Mouse (Mus musculus) thymus, postnatal 0 days (tissue): ENCODE measurements around the gene Pih1d2. TPM values are rescaled to one million over a fixed set of nuclear protein-coding genes. Genes with fewer than 3 reads are reported as not detected.
"Not testable (repeated sequence)": the region's sequence is repeated elsewhere in the genome, so short reads cannot be mapped to it uniquely, and the experiment has no call there.

Source experiments
- DNase-seq: peaks from one replicate; pipeline ENCODE4 v3.0.0-alpha.2; 2015; ENCODE audit warnings: low spot score
- polyA plus RNA-seq: library from polyadenylated mRNA; unstranded; fragments of >200 nt; fragmentation: Nextera tagmentation; extraction: Ambion mirVana; gene quantifications from 2 replicates; pipeline ENCODE4 v1.2.1, GENCODE M21; 2015

The Pih1d2 gene
- polyA plus RNA-seq, 1 experiment from 2014 or later = 2.5 TPM

DNA sequence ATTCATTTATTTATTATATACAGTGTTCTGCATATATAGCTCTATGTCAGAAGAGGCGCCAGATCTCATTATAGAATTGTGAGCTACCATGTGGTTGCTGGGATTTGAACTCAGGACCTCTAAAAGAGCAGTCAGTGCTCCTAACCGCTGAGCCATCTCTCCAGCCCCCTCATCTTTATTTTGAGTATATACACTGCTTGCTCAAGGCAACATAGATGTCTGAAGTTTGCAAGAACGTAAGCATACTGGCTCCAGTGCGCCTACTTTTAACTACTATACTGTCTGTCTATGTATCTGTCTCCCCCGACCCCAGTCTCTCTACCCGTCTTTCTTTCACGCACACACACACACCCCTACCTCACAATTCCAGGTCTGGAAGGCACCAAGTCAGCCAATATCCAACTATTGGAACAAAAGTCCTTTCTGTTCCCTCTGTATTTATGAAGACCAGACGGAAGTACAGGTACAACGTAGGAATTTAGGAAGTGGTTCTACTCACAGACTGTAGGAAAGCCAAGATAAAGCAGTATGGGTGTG lies 741 bp downstream of the Pih1d2 start:
- no peak for DNase-seq

DNA sequence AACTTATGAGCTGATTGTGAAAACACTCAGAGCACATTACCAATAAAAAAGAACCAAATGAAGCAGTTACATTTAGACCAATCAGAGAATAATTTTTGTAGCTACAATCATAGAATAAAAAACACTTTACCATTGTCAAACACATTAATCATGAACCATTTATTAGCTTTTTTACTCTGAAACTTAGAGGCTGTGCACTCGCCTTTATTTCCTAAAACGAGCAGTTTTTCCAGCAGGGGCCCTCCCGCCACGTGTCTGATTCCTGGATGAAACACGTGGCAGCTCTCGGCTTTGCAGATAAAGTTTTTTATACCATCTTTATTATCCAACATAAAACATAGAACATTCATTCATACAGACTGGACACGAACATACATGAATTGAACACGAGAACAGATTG lies 13.8 kb downstream of the Pih1d2 start:
- not testable (repeated sequence) for DNase-seq

DNA sequence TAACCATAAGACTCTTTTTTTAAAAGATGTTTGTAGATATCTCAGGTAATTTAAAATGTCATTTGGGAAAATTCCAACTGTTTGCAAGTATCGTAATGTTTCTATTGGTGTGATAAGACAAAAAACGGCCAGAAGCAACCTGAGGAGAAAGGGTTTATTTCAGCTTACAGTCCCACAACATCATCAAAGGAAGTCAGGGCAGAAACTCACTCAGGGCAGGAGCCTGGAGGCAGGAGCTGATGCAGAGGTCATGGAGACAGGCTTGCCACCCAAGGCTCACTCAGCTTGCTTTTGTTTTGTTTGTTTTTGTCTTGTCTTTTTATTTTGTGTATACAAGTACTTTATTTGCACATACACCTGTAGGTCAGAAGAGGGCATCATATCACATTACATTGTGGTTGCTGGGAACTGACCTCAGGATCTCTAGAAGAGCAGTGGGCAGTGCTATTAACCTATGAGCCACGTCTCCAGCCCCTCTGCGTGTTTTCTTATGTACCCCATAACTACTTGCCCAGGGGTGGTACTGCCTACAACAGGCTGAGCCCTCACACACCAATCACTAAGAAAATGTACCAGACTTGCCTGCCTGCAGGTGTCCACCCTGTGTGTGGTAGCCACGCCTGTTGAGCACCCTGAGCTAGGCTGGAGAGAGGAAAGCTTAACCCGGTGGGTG lies 15.0 kb downstream of the Pih1d2 start:
- DNase-seq = no peak

DNA sequence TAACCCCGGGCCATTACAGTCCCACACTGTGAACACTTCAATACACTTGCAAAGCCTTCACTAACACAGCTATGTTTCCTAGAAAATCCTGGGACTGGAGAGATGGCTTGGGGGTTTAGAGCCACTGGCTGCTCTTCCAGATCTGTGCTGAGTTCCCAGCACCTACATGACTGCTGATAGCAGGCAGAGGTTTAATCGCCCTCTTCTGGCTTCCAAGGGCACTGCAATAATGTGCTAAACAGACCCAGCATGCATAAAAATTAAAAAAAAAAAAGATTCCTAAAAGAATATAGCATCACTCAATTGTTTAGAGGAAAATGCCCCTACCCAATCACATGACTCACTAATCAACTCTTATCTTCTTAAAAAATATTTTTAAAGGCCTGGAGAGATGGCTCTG lies 15.9 kb downstream of the Pih1d2 start:
- DNase-seq = peak; percentile 9

DNA sequence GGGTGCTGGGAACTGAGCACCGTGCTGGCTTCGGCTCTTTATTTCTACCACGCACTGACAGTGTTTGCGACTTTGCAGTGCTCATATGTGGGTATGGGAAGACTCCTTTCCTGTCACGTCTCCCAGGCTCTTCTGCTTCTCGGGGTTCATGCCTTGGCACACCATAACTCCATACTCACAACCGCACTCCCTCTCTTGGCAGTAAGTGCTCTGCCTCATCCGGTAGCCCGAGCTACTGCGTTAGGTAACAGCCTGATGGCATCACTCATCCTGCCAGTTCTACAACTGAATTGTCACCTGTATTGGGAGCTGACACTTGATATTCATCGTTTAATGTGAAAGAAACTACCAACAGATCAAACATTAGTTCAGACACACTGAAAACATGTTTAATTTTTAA lies 17.1 kb downstream of the Pih1d2 start:
- DNase-seq = no peak

DNA sequence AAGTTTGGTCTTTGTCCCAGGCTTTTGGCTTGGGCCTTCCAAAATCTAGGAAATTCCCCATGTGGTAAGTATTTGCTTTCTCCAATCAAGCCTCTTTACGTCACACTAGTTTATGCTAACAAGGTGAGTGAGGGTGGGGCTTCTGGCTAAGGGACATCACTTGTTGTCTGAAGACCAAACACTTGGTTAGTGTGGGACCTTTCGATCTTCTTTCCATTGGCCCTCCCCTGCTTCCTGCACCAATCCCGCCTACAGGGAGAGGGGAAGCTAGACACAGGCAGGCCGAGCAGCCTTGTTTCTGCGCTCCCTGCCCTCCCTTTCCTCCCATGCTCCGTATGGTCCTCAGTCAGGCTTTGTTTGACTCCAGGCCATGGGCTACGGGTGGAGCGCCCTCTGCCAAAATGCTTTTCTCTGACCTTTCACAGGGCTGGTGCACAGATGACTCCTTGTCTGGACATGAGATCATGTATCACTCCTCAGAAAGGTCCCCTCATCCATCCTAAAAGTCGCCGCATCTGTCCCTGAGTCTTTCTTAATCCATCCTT lies 29.8 kb downstream of the Pih1d2 start:
- DNase-seq = no peak

DNA sequence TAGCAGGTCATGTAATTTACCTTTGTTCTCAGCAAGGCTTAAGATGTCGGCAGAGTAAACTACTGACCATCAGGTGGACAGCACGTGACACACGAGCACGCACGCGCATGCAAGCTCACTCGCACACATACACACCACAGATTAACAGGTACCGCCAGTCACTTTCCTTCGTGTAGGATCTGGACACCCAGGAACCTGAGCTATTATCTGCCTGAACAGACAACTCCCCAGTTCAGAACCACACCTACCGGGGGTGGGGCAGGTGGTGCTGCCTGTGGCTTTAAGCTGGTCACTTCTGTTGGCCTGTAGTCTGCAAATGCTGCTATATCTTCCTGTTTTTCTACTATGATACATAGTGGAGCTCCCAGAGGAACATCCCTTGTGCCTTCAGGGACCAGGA lies 33.4 kb downstream of the Pih1d2 start:
- DNase-seq = no peak

DNA sequence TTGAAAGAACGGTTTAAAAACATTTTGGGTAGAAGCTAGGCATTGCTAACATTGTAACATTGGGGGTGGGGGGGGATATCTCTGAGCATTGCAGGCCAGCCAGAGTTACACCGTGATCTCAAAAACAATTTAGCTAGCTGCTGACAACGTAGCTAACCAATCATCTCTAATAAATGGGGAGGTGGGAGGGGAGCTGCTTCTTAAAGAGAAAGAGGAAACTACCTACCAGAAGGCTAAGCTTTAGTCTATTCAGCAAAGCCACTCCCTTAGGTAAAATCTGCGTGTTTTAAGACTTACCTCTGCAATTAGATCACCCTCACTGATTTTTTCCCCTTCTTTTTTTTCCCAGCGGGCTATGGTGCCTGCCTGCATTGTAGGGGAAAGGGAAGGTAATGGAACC lies 41.3 kb downstream of the Pih1d2 start:
- DNase-seq = peak; percentile 4

DNA sequence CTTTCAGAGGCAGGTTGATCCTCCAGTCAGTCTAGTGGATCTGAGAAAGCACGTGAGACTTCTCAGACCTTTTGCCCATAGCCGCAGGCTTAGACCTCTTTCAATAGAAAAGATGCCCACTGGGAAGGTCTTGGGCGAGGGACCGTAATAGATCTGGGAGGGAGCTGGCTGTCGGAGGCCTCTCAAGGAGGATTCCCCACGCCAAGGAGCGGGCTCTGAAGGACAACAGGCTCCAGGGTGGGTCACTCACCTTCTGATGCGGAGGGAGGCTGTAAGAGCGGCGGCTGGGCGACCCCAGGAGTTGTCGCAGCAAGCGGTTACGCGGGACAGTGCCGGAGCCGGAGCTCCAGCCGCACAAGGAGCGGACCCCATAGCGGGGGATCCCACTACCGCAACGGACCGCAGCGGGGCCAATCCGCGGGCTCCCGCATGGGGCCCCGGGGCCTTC lies 41.8 kb downstream of the Pih1d2 start:
- no peak for DNase-seq

DNA sequence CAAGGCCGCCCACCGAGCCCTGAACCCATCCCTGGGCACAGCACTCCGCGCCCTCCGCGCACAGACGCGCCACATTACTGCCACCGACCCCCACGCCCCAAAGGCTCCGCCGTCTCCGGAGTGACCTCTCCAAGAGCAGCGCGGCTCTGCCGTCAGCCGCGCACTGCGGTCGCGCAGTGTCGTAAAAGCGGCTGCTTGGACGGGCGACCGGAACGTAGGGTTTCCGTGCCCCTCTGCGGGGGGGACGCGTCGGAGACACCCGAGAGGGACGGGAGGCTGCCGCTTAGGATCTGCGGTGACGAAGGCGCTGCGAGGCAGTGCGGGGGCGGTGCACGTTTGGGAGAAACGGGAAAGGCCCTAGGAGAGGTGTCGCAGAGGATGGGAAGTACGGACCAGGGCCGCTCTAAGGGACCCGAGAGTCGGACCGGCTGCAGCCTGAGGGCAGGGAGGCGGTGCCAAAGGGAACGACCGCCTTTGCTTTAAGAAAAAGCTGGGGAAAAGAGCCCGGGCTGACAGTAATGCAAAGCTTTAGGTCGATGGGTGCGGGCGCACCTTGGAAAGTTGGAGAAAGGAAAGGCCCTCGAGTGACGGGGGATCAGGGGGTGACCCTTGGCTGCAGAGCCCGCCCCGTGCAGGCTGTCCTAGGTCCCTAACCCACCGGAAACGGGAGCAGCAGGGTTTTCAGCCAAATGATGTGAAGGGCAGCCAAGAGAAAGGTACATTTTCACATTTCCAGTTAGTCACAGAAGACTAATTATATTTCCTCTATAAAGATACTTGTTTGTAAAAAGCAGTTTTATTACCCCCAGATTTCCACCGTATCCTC lies 42.5 kb downstream of the Pih1d2 start, which contains the start of gene Dlat:
Gene Dlat (minus strand): TSS at position 389 of the 826 bp plus-strand sequence.
- DNase-seq = peak; percentile 85

DNA sequence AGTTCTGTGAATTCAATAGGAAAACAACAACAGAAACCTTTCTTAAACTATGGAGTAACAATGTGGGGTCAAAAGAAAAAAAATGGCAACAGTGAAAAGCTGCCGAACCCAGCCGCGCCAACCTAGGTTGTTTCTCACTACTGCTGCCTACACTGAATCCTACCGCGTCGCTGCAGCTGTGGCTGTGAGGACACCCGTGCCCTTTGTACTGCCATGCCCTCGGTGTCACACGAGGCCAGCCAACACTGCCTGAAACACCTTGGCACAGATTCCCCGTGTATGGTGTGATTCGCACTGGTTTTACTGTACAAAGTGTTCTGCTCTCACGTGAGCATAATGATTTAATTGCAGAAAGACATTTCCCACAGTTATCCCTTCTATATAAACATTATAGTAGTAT lies 43.3 kb downstream of the Pih1d2 start:
- peak; percentile 73 for DNase-seq

DNA sequence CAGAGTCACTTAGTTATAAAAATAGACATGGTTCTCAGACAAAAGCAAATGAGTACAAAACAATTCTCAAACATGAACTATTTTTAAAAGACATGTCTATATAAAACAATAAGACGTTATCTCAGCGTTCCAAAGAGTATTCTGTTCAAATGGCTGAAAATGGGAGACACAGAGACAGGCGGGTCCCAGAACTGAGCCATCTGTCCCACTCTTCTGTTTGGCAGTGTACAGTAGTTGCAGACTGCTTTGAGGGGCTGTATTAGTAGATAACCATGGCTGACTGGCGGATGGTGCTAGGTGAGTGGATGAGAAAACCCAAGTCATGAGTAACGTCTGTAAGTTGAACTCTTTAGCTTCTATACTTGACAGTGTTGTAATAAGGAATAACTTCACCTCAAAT lies 47.7 kb downstream of the Pih1d2 start:
- no peak for DNase-seq

DNA sequence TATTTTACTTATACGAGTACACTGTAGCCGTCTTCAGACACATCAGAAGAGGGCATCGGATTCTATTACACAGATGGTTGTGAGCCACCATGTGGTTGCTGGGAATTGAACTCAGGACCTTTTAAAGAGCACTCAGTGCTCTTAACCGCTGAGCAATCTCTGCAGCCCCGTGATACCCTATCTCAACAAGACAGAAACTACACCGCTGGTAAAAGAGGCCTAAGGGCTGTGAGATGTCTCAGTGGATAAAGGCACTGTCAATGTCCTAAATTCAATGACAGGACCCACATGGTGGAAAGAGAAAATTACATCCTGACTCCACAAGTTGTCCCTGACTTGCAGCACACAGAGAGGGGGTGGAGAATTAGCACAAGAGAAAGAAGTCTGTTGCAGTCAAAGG lies 49.3 kb downstream of the Pih1d2 start:
- no peak for DNase-seq

DNA sequence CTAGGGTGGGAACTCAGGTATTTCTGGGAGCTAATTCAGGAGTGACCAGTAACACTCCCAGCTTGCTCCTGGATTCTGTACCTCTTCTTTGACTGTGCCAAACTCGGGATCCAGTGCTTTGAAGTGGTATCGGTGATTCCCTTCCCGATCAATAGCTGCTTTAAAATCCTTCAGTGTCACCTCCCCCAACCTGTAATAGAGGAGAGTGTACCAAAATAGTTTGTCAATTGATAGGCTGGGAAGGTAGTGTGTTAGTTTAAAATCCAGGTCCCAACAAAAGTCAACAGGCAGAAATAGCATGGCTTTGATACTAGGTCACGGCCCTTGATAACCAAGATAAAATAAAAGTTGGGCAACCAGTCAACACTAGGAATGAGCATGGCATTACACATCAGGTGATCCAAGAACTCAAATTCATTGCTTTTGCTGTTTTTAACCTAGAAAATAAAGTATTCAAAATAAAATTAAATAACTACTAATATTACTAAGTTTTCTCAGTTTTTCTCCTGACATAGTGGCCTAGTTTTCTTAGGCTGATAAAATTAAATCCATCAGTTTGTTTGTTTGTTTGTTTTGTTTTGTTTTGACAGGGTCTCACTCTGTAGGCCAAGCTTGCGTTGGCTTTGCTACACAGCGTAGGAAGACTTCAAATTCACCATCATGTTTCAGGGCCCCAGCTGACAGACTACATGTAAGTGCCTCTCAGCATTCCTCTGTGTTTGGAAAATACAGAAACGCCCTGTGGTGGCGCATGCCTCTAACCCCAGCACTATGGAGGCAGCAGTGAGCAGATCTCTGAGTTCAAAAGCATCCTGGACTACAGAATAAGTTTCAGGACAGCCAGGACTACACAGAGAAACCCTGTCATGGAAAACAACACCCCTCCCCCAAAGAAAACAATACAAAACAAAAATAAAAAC lies 50.7 kb downstream of the Pih1d2 start:
- DNase-seq = no peak

DNA sequence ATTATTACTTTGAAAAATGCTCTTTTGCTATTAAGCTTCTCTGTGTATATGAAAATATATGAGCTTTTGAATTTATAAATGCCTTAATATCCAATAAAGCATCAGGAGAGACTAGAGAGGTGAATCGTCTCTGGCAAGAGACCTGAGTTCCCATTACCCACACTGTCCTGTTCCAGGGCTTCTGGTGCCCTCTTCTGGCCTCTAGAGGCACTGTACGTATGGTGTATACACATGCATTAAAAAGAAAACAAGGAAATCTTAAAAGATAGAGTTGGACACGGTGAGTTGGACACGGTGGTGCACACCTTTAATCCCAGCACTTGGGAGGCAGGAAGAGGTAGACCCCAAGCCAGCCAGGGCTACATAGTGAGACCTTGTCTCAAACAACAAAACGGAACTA lies 53.6 kb downstream of the Pih1d2 start:
- DNase-seq = peak; percentile 67

Other genes with a start within 250 kb of the Pih1d2 start
- gene Plet1, start 122.8 kb upstream of the Pih1d2 start, polyA plus RNA-seq = 5.0 and 5.3 TPM in 2 replicates
- 141 and 158 TPM in 2 replicates for gene Pts, start 88.6 kb upstream of the Pih1d2 start, polyA plus RNA-seq
- 25.7 and 28.5 TPM in 2 replicates for gene Il18, start 62.5 kb upstream of the Pih1d2 start, polyA plus RNA-seq
- 0.39 and 0.45 TPM in 2 replicates for gene Bco2, start 62.1 kb upstream of the Pih1d2 start, polyA plus RNA-seq
- gene Tex12, start 56.0 kb upstream of the Pih1d2 start, polyA plus RNA-seq = not detected in 2 replicates
- gene Sdhd, start 13.5 kb upstream of the Pih1d2 start, polyA plus RNA-seq = 303 and 309 TPM in 2 replicates
- 282 and 312 TPM in 2 replicates for gene Timm8b, start 13.4 kb upstream of the Pih1d2 start, polyA plus RNA-seq
- 26.4 and 30.9 TPM in 2 replicates for gene Nkapd1, start 143 bp downstream of the Pih1d2 start, polyA plus RNA-seq
- 37.4 and 42.7 TPM in 2 replicates for gene Dlat, start 42.5 kb downstream of the Pih1d2 start, polyA plus RNA-seq
- 0.91 and 1.0 TPM in 2 replicates for gene Dixdc1, start 122.2 kb downstream of the Pih1d2 start, polyA plus RNA-seq
- gene 2310030G06Rik, start 129.2 kb downstream of the Pih1d2 start, polyA plus RNA-seq = 6.2 and 6.3 TPM in 2 replicates
- gene Cryab, start 134.0 kb downstream of the Pih1d2 start, polyA plus RNA-seq = 17.2 and 17.5 TPM in 2 replicates
- gene Hspb2, start 135.0 kb downstream of the Pih1d2 start, polyA plus RNA-seq = 2.0 and 2.7 TPM in 2 replicates
- 8.4 and 9.1 TPM in 2 replicates for gene Fdxacb1, start 150.9 kb downstream of the Pih1d2 start, polyA plus RNA-seq
- gene Alg9, start 157.7 kb downstream of the Pih1d2 start, polyA plus RNA-seq = 17.2 and 19.1 TPM in 2 replicates
- 33.2 and 39.6 TPM in 2 replicates for gene 1110032A03Rik, start 158.2 kb downstream of the Pih1d2 start, polyA plus RNA-seq
- 47.0 and 48.7 TPM in 2 replicates for gene Ppp2r1b, start 228.0 kb downstream of the Pih1d2 start, polyA plus RNA-seq